ENCODE assay signal across 7 mouse cellular contexts in genomic region chr14:31496241-31496646, GRCm38 (mm10). TPM values are rescaled to one million over a fixed set of nuclear protein-coding genes. Genes with fewer than 3 reads are reported as not detected.
DNase-seq lines count a peak whose midpoint lies in the region; ATAC-seq lines count a peak whose summit lies in the region.

No protein-coding gene starts in this region.

- peak; percentile 98 for DNase-seq in 416B (ENCODE audit: low read depth)
- DNase-seq in CD4-positive helper T cell, adult 2 months (ENCODE audit: low read depth, low spot score), result peak; percentile 43
- DNase-seq in embryo, embryonic 10.5 days (ENCODE audit: low spot score), result peak; percentile 17
- DNase-seq in layer of hippocampus, postnatal 36 days, result no peak
- no peak for DNase-seq in kidney, postnatal 14 days

- no peak overlapping the region for H3K27ac ChIP-seq in intestine, embryonic 15.5 days

- H3K4me2 ChIP-seq in intestine, embryonic 15.5 days (replicated peaks), result peak overlapping the region; percentile 72

- peaks cover 8% of the 10 kb centered on the region; the same call in 1 of the 2 replicates for H3K36me3 ChIP-seq in intestine, embryonic 15.5 days

- peaks cover 21% of the 10 kb centered on the region for H3K4me1 ChIP-seq in intestine, embryonic 15.5 days (replicated peaks)

- H3K4me3 ChIP-seq in intestine, embryonic 15.5 days (replicated peaks), result peak overlapping the region; percentile 98

- 35% methylated on average over 7 of the region's 7 CpGs for WGBS in intestine, embryonic 15.5 days

- peak; percentile 39 for ATAC-seq in intestine, embryonic 15.5 days
- ATAC-seq in monocyte, adult 5-6 weeks (replicated peaks; ENCODE audit: insufficient number of reproducible peaks, low FRiP score, low TSS enrichment, poor library complexity, severe bottlenecking), result 0 out of 2 replicates have a peak, but pooled peaks have one; percentile 18

- no peaks in the 10 kb centered on the region for H3K9me3 ChIP-seq in intestine, embryonic 15.5 days

- H3K9ac ChIP-seq in intestine, embryonic 15.5 days, result peak overlapping the region; percentile 95; the same call in 1 of the 2 replicates

- H3K27me3 ChIP-seq in intestine, embryonic 15.5 days (replicated peaks), result no peaks in the 10 kb centered on the region

RNA-seq across cellular contexts. Expression of gene Mettl6, which starts 1.4 kb away (rescaled TPM):
- polyA plus RNA-seq in intestine, embryonic 15.5 days (2015; fragmentation: Nextera tagmentation; extraction: Ambion mirVana), result 52.9 and 54.1 TPM in 2 replicates
- total RNA-seq in monocyte, adult 5-6 weeks (2017), result 46.2 to 75.1 TPM (median 57.2 TPM) in 3 replicates
- total RNA-seq in layer of hippocampus, postnatal 36 days (2021), result 10 to 100 TPM; 25.0 to 29.4 TPM

RNA-seq across cellular contexts. Expression of gene Eaf1, which starts 2.0 kb away (rescaled TPM):
- 19.9 and 21.4 TPM in 2 replicates for polyA plus RNA-seq in intestine, embryonic 15.5 days (2015; fragmentation: Nextera tagmentation; extraction: Ambion mirVana)
- total RNA-seq in monocyte, adult 5-6 weeks (2017), result 29.3 to 40.9 TPM (median 37.0 TPM) in 3 replicates
- total RNA-seq in layer of hippocampus, postnatal 36 days (2021), result 10 to 100 TPM; 14.5 to 16.3 TPM

Comparison
In these comparisons a context has a peak if more than half of its experiments do, and no peak if none do; other contexts are left out.
1. DNase-seq: peak in 416B (single experiment), CD4-positive helper T cell, adult 2 months (single experiment) and embryo, embryonic 10.5 days (single experiment); none in layer of hippocampus, postnatal 36 days (0 of 2) and kidney, postnatal 14 days (single experiment).